Mouse (Mus musculus) bone marrow macrophage, adult 2 months (primary cell): ENCODE measurements at regions not wholly inside any gene's neighbourhood (a gene's known extent, or its start where the extent isn't known, plus 50 kb on each side); places are given as distances from the start of the nearest gene placed in this dataset.

Experiments
- H3K27ac ChIP-seq: 2 replicates; pipeline ENCODE4 v1.5.1; 2012; ENCODE audit warnings: low read depth, low read length; ENCODE audit not compliant: insufficient read depth
- H3K4me1 ChIP-seq: 2 replicates; pipeline ENCODE4 v1.6.1; 2012; ENCODE audit warnings: low read length; ENCODE audit not compliant: control insufficient read depth, insufficient read depth
- H3K4me3 ChIP-seq: 2 replicates; pipeline ENCODE4 v1.5.1; 2012; ENCODE audit warnings: mild to moderate bottlenecking, low read length, moderate library complexity; ENCODE audit not compliant: insufficient read depth
- CTCF ChIP-seq: IDR thresholded peaks from 2 replicates; pipeline ENCODE4 v1.5.1; 2012; ENCODE audit warnings: low read depth, mild to moderate bottlenecking, low read length, moderate library complexity
- POLR2A ChIP-seq: IDR thresholded peaks from 2 replicates; pipeline ENCODE4 v1.6.1; 2012; ENCODE audit warnings: mild to moderate bottlenecking, low read depth, low read length, borderline replicate concordance

- no peak for TF ChIP-seq POLR2A
- TF ChIP-seq CTCF, result no peak
- Histone ChIP-seq H3K27ac (no peak overlapping the region), H3K4me3 (no peak overlapping the region), H3K4me1 (peaks cover 8% of the 10 kb centered on the region)
These were observed 3447.1 kb downstream of the 9330182O14Rik start for GRCm38 (mm10) chr15:43581246-43581645.

GRCm38 (mm10) chr15:43585751-43586150 is 3451.6 kb downstream of the 9330182O14Rik start:
- Histone ChIP-seq H3K4me3 (no peak overlapping the region), H3K4me1 (peaks cover 11% of the 10 kb centered on the region), H3K27ac (peak overlapping the region; percentile 61)
- no peak for TF ChIP-seq CTCF
- TF ChIP-seq POLR2A, result no peak

GRCm38 (mm10) chr15:43588021-43588420 is 3453.9 kb downstream of the 9330182O14Rik start:
- H3K4me3 ChIP-seq, result no peak overlapping the region
- no peak for TF ChIP-seq CTCF
- TF ChIP-seq POLR2A, result no peak
- no peak overlapping the region for H3K27ac ChIP-seq
- H3K4me1 ChIP-seq, result peaks cover 11% of the 10 kb centered on the region

GRCm38 (mm10) chr15:43607700-43608099 is 3473.5 kb downstream of the 9330182O14Rik start:
- no peak overlapping the region for H3K4me3 ChIP-seq
- TF ChIP-seq POLR2A (no peak), CTCF (no peak)
- H3K27ac ChIP-seq, result no peak overlapping the region
- peaks cover 17% of the 10 kb centered on the region for H3K4me1 ChIP-seq

GRCm38 (mm10) chr15:43609901-43610300 is 3475.7 kb downstream of the 9330182O14Rik start:
- H3K27ac ChIP-seq, result no peak overlapping the region

GRCm38 (mm10) chr15:43614004-43614661 is 3480.0 kb downstream of the 9330182O14Rik start:
- TF ChIP-seq CTCF, result no peak

More at GRCm38 (mm10) chr15:43609901-43610300, 3475.7 kb downstream of the 9330182O14Rik start:
- Histone ChIP-seq H3K4me1 (peaks cover 25% of the 10 kb centered on the region), H3K4me3 (no peak overlapping the region)
- TF ChIP-seq POLR2A, result no peak

GRCm38 (mm10) chr15:43615727-43616126 is 3481.6 kb downstream of the 9330182O14Rik start:
- TF ChIP-seq CTCF (no peak), POLR2A (no peak)
- Histone ChIP-seq H3K27ac (no peak overlapping the region), H3K4me1 (peaks cover 29% of the 10 kb centered on the region), H3K4me3 (no peak overlapping the region)

More at GRCm38 (mm10) chr15:43614004-43614661, 3480.0 kb downstream of the 9330182O14Rik start:
- H3K27ac ChIP-seq, result peak overlapping the region; percentile 78
- 0 out of 2 replicates have a peak overlapping the region, but pooled peaks have one; percentile 4 for H3K4me3 ChIP-seq
- peaks cover 29% of the 10 kb centered on the region for H3K4me1 ChIP-seq

- H3K27ac ChIP-seq, result peak overlapping the region; percentile 74
- no peak overlapping the region for H3K4me3 ChIP-seq
- peaks cover 11% of the 10 kb centered on the region for H3K4me1 ChIP-seq
- no peak for TF ChIP-seq CTCF
- TF ChIP-seq POLR2A, result no peak
These were observed 3490.3 kb downstream of the 9330182O14Rik start for GRCm38 (mm10) chr15:43624431-43624965.

GRCm38 (mm10) chr15:43625021-43625510 is 3490.9 kb downstream of the 9330182O14Rik start:
- H3K4me1 ChIP-seq, result peaks cover 11% of the 10 kb centered on the region
- no peak for TF ChIP-seq CTCF
- TF ChIP-seq POLR2A, result no peak
- H3K27ac ChIP-seq, result peak overlapping the region; percentile 77
- no peak overlapping the region for H3K4me3 ChIP-seq

- Histone ChIP-seq H3K4me1 (peaks cover 5% of the 10 kb centered on the region), H3K27ac (no peak overlapping the region), H3K4me3 (no peak overlapping the region)
- no peak for TF ChIP-seq POLR2A
- TF ChIP-seq CTCF, result no peak
These were observed 3516.8 kb downstream of the 9330182O14Rik start for GRCm38 (mm10) chr15:43650818-43651500.

GRCm38 (mm10) chr15:43663648-43664047 is 3529.5 kb downstream of the 9330182O14Rik start:
- Histone ChIP-seq H3K4me1 (no peaks in the 10 kb centered on the region), H3K27ac (no peak overlapping the region), H3K4me3 (no peak overlapping the region)
- no peak for TF ChIP-seq POLR2A
- TF ChIP-seq CTCF, result no peak
